Mouse (Mus musculus) G1E (cell line): ENCODE results near the gene Abhd12b.

Experiments
- CTCF ChIP-seq: IDR thresholded peaks from 2 replicates; pipeline ENCODE4 v1.5.1; 2012; ENCODE audit warnings: low read depth, low read length, inconsistent platforms, mixed read lengths
- GATA1 ChIP-seq: IDR thresholded peaks from 2 replicates; pipeline ENCODE4 v1.6.1; 2012; ENCODE audit warnings: borderline replicate concordance, low read length, inconsistent platforms, mixed read lengths
- TAL1 ChIP-seq: conservative IDR thresholded peaks from 2 replicates; pipeline ENCODE4 v1.6.1; 2012; ENCODE audit warnings: low read depth, low read length, inconsistent platforms, mixed read lengths

GRCm38 (mm10) chr12:70131042-70131675, 22.8 kb upstream of the Abhd12b start:
- TF ChIP-seq CTCF = no peak
- no peak for TF ChIP-seq TAL1
- TF ChIP-seq GATA1 = no peak
